Mouse (Mus musculus): ENCODE results near the gene U2af1.

U2af1 gene
- long read RNA-seq, experiment 1, transcript U2af1-201 (8 exons, 1,046 nt) = major isoform, 37 of 45 reads
- long read RNA-seq, experiment 1, partial matches to known transcripts = 0 of 45 reads
- long read RNA-seq, experiment 1, other reads (novel, unspliced or antisense) = 4 of 45 reads
- long read RNA-seq, experiment 2, transcript U2af1-201 (8 exons, 1,046 nt) = major isoform, 23 of 35 reads
- long read RNA-seq, experiment 2, partial matches to known transcripts = 0 of 35 reads
- long read RNA-seq, experiment 2, other reads (novel, unspliced or antisense) = 7 of 35 reads

DNA sequence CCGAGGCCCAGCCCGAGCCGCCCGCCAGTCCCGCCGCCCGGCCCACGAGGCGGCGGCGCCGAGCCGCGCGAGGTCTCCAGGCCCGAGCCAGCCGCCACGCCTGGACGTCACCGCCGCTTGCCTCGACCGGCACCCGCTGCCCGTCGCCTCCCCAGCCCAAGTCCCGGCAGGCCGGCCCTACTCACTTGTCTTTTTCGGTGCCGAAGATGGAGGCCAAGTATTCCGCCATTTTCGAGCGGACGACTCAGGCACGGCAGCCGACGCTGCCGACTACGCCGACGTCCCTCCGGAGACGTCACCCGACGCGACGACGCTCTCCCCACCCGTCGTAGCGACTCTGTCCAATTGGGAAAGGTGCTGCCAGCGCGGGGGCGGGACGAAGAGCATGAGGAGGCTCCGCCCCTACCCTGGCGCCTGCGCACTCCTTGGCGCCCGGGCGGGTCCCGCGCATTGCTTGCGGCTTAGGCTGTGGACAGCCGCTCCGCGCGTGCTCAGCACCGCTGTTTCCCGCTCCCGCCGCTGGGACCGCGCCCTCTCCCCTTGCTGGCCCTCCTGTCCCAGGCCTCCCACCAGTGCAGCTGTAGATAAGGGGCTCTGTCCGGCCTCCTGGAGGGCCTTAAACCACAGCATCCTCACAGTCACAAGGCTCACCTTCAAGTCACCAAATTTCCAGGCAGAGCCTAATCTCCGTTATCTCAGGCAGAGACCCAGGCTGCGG is at the start of gene U2af1:
Gene U2af1 (minus strand): TSS at position 425 of the 718 bp plus-strand sequence.
- intact Hi-C loops (cut with DNase I) = no loop called here

GRCm38 (mm10) chr17:31705271-31706020 is 46.8 kb upstream of the U2af1 start:
- intact Hi-C loops (cut with DNase I) = no loop called here

DNA sequence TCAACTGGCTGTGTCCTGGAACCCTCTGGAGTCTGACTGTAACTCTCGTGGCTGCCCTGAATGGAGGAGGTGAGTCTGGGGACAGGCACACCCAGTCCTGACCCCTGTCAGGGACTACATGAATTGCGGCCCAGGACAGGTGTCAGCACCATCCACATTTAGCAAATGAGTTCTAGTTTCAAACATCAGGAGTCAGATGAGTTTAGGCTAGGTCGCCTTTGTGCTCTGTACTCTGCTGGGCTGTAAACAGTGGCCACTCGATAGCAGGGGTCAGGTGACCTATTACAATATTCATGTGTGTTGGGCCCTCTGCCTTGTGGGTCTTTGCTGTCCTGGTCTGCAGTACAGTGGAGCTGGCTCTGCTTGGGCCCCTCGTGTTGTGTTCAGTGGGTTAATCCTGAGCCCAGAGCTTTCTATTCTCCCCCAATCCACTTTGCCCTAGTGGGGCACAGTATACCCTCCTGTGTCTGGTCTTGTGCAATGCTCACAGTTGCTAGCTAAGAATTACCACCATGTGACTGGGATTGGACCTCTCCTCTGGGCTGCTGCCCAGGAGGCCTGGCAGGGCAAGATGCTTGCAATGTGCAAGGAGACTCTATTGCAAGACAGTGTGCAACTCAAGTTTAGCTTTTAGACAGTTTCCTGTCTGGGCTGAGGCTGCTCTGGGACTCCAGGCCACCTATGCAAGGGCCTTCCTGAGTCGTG is 44.7 kb upstream of the U2af1 start:
- intact Hi-C loops (cut with DNase I) = no loop called here

DNA sequence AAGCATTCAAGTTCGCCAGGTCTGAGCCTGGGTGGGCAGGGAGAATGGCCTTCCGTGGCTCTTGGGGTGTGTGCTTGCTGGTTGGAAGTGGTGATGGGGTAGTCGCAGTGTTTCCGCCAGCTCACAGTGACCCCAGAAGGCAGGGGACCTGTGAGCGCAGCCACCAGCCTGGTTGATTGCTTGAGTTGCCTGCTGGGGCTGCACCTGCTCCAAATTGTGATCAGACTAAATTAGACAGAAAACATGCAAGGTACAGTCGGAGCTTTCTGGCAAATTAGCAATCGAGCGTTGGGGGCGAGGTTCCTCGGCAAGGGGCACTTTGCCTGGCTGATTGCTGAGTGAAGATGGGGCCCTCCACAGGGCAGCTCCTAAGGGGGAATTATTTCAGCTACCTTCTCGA is 39.7 kb upstream of the U2af1 start:
- intact Hi-C loops (cut with DNase I) = loop anchor here (10.0 kb wide), 1 partner anchor 66 kb away; no protein-coding TSS in a partner anchor

DNA sequence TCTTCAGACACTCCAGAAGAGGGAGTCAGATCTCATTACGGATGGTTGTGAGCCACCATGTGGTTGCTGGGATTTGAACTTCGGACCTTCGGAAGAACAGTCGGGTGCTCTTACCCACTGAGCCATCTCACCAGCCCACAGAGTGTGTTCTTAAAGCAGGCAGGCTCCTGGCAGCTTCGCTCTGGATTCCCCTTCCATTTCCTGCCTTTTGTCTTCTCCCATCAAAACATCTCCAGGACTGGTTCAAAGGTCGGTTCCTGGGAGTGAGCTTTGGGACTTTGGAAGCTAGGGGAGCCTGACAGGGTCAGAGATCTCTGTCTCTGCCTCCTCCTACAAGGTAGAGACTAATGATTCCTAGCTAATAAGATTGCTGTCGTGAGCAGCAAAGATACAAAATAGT is 36.7 kb upstream of the U2af1 start:
- intact Hi-C loops (cut with DNase I) = loop anchor here (10.0 kb wide), 1 partner anchor 69 kb away; no protein-coding TSS in a partner anchor

- intact Hi-C loops (cut with DNase I) = loop anchor here (10.0 kb wide), 1 partner anchor 70 kb away; no protein-coding TSS in a partner anchor
Observed at GRCm38 (mm10) chr17:31694949-31695348, 36.3 kb upstream of the U2af1 start.

DNA sequence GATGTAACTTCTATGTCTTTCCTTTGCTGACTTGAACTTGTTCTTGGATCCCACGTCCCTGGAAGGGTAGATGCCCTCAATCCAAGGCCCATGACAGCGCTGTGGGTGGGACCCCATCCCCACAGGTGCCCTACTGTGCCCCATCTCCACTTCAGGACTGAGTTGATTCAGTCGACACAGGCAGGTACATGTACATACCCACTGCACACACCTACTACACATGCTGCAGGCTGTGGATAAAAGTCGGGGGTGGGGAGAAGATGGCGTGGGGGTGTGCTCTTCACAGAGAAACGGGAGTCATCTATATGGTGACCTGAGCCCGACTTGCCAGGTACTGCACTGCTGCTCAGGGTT is 35.3 kb upstream of the U2af1 start:
- intact Hi-C loops (cut with DNase I) = loop anchor here (10.0 kb wide), 1 partner anchor 71 kb away; no protein-coding TSS in a partner anchor

DNA sequence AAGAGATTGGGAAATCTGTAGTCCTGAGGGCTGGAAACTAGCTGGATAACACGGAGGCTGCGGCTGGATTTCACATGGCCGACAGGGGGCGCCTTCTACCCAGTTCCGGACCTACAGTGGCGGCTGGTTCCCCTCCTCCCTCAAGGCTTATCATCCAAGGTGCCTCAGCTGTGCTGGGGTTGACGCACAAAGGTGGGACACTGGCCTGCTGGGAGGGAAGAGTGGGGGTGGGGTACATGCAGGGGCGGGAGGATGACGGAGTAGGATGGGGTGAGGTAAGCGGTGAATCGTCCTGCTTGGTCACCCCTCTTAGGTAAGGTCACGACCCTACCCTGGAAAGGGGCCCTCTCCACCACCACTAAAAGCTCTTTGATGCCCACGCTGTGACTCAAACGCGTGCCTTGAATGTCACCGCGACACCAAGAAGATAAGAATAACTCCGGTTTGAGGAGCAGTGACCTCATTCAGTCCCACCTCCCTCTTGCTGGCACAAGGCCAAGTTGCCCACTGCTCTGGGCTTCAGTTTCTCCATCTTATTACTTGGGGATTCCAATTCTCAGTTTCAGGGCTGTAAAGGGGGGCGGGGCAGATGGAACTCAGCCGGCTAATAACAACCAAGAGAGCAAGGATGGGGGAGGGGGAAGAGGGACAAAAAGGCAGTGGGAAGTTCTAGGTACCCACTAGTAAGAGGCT is 34.8 kb upstream of the U2af1 start:
- intact Hi-C loops (cut with DNase I) = loop anchor here (10.0 kb wide), 1 partner anchor 71 kb away; no protein-coding TSS in a partner anchor

GRCm38 (mm10) chr17:31692918-31693317 is 34.2 kb upstream of the U2af1 start:
- intact Hi-C loops (cut with DNase I) = loop anchor here (10.0 kb wide), 1 partner anchor 72 kb away; no protein-coding TSS in a partner anchor

DNA sequence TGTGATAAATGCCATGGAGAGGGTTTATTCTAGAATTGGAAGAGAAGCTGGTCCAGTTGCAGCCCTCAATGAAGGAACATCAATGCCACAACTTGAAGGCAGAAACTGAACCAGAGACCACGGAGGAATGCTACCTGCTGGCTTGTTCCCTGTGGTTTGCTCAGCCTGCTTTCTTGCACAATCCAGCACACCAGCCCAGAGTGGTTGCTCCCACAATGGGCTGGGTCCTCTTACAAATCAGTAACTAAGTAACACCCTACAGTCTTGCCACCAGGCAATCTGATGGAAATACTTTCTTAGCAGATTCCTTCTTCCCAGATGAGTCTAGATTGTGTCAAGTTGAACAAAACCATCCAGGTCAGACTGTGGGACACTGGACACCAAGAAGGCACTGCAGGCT is 30.9 kb upstream of the U2af1 start:
- intact Hi-C loops (cut with DNase I) = loop anchor here (2.0 to 10.0 kb wide), 2 partner anchors 75 to 163 kb away; no protein-coding TSS in a partner anchor

DNA sequence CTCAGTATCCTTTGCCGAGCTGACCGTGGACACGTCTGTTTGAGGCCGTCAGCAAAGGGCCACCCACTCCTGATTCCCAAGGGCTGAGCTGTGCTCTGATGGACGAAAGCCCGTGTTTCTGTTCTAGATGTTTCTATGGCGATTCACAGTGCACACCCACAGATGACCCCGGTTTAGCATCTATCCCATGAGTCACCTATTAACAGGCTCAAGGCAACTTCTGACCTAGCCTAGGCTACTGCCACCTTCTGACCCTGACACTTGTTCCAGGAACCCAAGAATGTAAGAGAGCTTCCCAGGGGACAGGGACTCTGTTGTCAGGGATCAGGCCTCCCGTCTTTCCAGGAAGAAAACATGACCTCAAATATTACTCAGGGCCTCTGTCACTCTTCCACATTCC is 29.4 kb upstream of the U2af1 start:
- intact Hi-C loops (cut with DNase I) = loop anchor here (2.0 kb wide), 1 partner anchor 165 kb away; no protein-coding TSS in a partner anchor

DNA sequence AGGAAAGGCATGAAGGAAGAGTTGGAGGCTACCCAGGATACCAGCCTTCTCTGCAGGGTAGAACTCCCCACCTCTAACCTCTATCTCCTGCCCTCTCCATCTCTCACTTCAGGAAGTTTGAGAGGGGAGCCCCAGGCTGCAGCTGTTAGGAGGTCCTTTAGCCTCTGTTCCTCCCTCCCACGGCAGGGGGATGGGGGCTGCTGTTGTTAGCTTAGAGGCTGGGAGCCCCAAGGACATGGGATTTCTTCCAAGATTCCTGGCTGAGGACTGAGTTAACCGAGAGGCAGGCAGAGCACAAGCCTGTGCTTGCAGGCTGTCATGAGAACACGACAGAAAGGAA is 27.5 kb upstream of the U2af1 start:
- intact Hi-C loops (cut with DNase I) = no loop called here

- intact Hi-C loops (cut with DNase I) = loop anchor here (2.0 kb wide), 2 partner anchors 339 to 387 kb away; no protein-coding TSS in a partner anchor
Observed at GRCm38 (mm10) chr17:31685514-31686224, 27.0 kb upstream of the U2af1 start.

- intact Hi-C loops (cut with DNase I) = no loop called here
Observed at GRCm38 (mm10) chr17:31680450-31680849, 21.8 kb upstream of the U2af1 start.

- intact Hi-C loops (cut with DNase I) = no loop called here
Observed at GRCm38 (mm10) chr17:31677507-31677906, 18.8 kb upstream of the U2af1 start, which contains the start of gene Cryaa. TSS of gene Cryaa (plus strand) at chr17:31677807.

DNA sequence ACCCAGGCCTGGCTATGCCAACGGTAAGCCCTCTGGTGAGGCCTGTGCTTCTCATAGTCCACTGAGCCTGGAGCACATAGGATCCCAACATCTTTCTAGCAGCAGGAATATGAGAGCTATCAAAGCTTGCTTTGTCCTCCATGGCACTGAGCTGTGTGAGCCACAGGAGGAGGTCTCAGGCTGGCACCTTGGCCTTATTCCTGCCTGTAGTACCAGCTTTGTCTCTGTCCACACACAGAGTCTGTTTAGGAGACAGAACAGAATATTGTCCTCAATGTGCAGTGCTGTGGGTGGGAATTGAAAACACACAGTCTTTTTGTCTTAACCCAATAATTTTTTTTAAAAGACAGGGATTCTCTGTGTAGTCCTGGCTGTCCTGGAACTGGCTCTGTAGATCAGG is 15.7 kb upstream of the U2af1 start:
- intact Hi-C loops (cut with DNase I) = no loop called here

GRCm38 (mm10) chr17:31672279-31672678 is 13.6 kb upstream of the U2af1 start:
- intact Hi-C loops (cut with DNase I) = no loop called here

GRCm38 (mm10) chr17:31671698-31672097 is 13.0 kb upstream of the U2af1 start:
- intact Hi-C loops (cut with DNase I) = no loop called here

- intact Hi-C loops (cut with DNase I) = no loop called here
Observed at GRCm38 (mm10) chr17:31670163-31670562, 11.5 kb upstream of the U2af1 start.

DNA sequence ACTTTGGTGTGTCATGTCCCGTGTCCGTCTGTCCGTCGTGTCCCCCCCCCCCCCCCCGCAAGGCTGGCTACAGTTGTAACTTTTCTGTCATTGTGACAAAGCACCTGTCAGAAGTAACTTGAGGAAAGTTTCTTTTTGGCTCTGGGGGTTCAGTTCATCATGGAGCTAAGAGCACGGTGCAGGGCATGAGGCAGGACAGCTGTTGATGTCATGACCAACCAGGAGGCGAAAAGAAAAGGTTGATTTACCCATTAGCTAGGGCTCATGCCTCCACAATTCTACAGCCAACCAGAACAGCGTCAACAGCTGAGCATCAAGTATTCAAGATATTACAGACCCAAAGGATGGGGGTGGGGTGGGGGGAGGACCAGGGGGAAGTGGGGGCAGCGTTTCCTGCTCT is 9.6 kb upstream of the U2af1 start:
- intact Hi-C loops (cut with DNase I) = loop anchor here (10.0 kb wide), 1 partner anchor 334 kb away; no protein-coding TSS in a partner anchor
